Mouse (Mus musculus): ENCODE data around the gene Vmn1r121.
"Not testable (repeated sequence)": the region's sequence is repeated elsewhere in the genome, so short reads cannot be mapped to it uniquely, and the experiment has no call there.

The Vmn1r121 gene

GRCm38 (mm10) chr7:21098413-21098812 is at the start of gene Vmn1r121:
Gene Vmn1r121, minus strand, starts transcription at chr7:21098513.
- not testable (repeated sequence) for DNase-seq (ENCODE audit: low read depth, low spot score)

DNA sequence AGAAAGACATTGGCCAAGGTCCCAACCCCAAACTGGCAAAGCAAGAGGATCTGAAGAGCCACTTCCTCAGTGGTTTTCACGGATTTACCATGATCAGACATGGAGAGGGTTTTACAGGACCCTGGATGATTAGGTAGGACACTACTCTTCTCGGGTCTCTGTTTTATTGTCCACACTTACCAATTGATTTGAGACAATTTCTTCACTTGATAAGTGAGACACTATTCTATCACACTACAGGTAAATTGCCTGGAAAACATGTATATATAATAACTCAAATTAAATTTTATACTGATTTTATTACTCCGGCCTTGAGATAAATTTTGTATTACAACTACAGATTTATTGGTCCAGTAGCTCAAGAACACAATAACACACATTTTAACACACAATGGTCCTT is 35.7 kb upstream of the Vmn1r121 start, which contains the start of gene Vmn1r122:
Gene Vmn1r122, minus strand, starts transcription at position 101 of the 400 bp plus-strand sequence.
- DNase-seq (ENCODE audit: low read depth, low spot score) = not testable (repeated sequence)

DNA sequence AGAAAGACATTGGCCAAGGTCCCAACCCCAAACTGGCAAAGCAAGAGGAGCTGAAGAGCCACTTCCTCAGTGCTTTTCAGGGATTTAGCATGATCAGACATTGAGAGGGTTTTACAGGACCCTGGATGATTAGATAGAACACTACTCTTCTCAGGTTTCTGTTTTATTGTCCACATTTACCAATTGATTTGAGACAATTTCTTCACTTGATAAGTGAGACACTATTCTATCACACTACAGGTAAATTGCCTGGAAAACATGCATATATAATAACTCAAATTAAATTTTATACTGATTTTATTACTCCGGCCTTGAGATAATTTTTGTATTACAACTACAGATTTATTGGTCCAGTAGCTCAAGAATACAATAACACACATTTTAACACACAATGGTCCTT is 44.6 kb downstream of the Vmn1r121 start, which contains the start of gene Vmn1r120:
Gene Vmn1r120, minus strand, starts transcription at position 101 of the 400 bp plus-strand sequence.
- not testable (repeated sequence) for DNase-seq (ENCODE audit: low read depth, low spot score)

All from brain, adult 2 months (tissue).